Mouse (Mus musculus) layer of hippocampus, adult 2 months (tissue): Measurements from ENCODE around the gene Ubald2. TPM values are rescaled to one million over a fixed set of nuclear protein-coding genes. Genes with fewer than 3 reads are reported as not detected.
A peak's percentile ranks its signal among the peaks of the same experiment; 100 is the strongest.
"Not testable (repeated sequence)": the region's sequence is repeated elsewhere in the genome, so short reads cannot be mapped to it uniquely, and the experiment has no call there.

Source experiments
- DNase-seq, 2 experiments: peaks; one replicate each; pipeline ENCODE4 v3.0.0; 2022; ENCODE audit warnings: low spot score in 2 of 2
- H3K27ac ChIP-seq: fragments of 200-600 bp; 2 replicates; pipeline ENCODE4 v1.8.1; 2022
- H3K4me3 ChIP-seq: fragments of 200-600 bp; 2 replicates; pipeline ENCODE4 v1.8.1; 2022; ENCODE audit warnings: mild to moderate bottlenecking
- CTCF ChIP-seq: fragments of 200-600 bp; conservative IDR thresholded peaks from 2 replicates; pipeline ENCODE4 v1.8.1; 2022; ENCODE audit warnings: antibody characterized with exemption, mild to moderate bottlenecking, moderate library complexity
- total RNA-seq, 2 experiments: library from RNA; stranded (reverse); gene quantifications; 2 replicates each; pipeline ENCODE4 v1.2.3; 2021

The Ubald2 gene
- total RNA-seq, 2 experiments from 2014 or later = 32.5 to 41.9 TPM

GRCm38 (mm10) chr11:116442129-116442866 lies 8.4 kb downstream of the Ubald2 start:
- Histone ChIP-seq H3K27ac (no peak overlapping the region), H3K4me3 (no peak overlapping the region)
- TF ChIP-seq CTCF = no peak
- DNase-seq = no peak

- TF ChIP-seq CTCF = no peak
- no peak for DNase-seq
These were observed 8.9 kb downstream of the Ubald2 start for GRCm38 (mm10) chr11:116442867-116443177.

GRCm38 (mm10) chr11:116443311-116443710 lies 9.4 kb downstream of the Ubald2 start:
- Histone ChIP-seq H3K4me3 (no peak overlapping the region), H3K27ac (no peak overlapping the region)
- no peak for TF ChIP-seq CTCF
- DNase-seq = no peak

More at GRCm38 (mm10) chr11:116442867-116443177, 8.9 kb downstream of the Ubald2 start:
- Histone ChIP-seq H3K27ac (no peak overlapping the region), H3K4me3 (no peak overlapping the region)

- no peak for DNase-seq
- Histone ChIP-seq H3K27ac (no peak overlapping the region), H3K4me3 (no peak overlapping the region)
- no peak for TF ChIP-seq CTCF
These were observed 10.0 kb downstream of the Ubald2 start for GRCm38 (mm10) chr11:116443935-116444334.

GRCm38 (mm10) chr11:116445596-116446307 lies 11.9 kb downstream of the Ubald2 start:
- Histone ChIP-seq H3K27ac (no peak overlapping the region), H3K4me3 (no peak overlapping the region)
- peak; percentile 89 to 98 for DNase-seq
- peak; percentile 90 for TF ChIP-seq CTCF

GRCm38 (mm10) chr11:116446308-116446887 lies 12.5 kb downstream of the Ubald2 start:
- Histone ChIP-seq H3K4me3 (no peak overlapping the region), H3K27ac (no peak overlapping the region)
- no peak for DNase-seq
- TF ChIP-seq CTCF = no peak

- peak; percentile 19; the same call in 1 of the 2 replicates for TF ChIP-seq CTCF
- Histone ChIP-seq H3K4me3 (no peak overlapping the region), H3K27ac (no peak overlapping the region)
- no peak for DNase-seq
These were observed 13.9 kb downstream of the Ubald2 start for GRCm38 (mm10) chr11:116447822-116448221.

- no peak for DNase-seq
- no peak for TF ChIP-seq CTCF
- Histone ChIP-seq H3K27ac (no peak overlapping the region), H3K4me3 (no peak overlapping the region)
These were observed 15.4 kb downstream of the Ubald2 start for GRCm38 (mm10) chr11:116449341-116449740.

- Histone ChIP-seq H3K27ac (no peak overlapping the region), H3K4me3 (no peak overlapping the region)
- DNase-seq = no peak
- no peak for TF ChIP-seq CTCF
These were observed 20.0 kb downstream of the Ubald2 start for GRCm38 (mm10) chr11:116453889-116454288.

- no peak for TF ChIP-seq CTCF
- Histone ChIP-seq H3K27ac (no peak overlapping the region), H3K4me3 (no peak overlapping the region)
- no peak for DNase-seq
These were observed 22.3 kb downstream of the Ubald2 start for GRCm38 (mm10) chr11:116456234-116456633.

- Histone ChIP-seq H3K27ac (no peak overlapping the region), H3K4me3 (no peak overlapping the region)
- TF ChIP-seq CTCF = no peak
- no peak for DNase-seq
These were observed 25.9 kb downstream of the Ubald2 start for GRCm38 (mm10) chr11:116459786-116460185.

GRCm38 (mm10) chr11:116463338-116463737 lies 29.4 kb downstream of the Ubald2 start:
- no peak overlapping the region for H3K27ac ChIP-seq
- DNase-seq = no peak
- H3K4me3 ChIP-seq = no peak overlapping the region
- TF ChIP-seq CTCF = no peak

GRCm38 (mm10) chr11:116463833-116464232 lies 29.9 kb downstream of the Ubald2 start:
- Histone ChIP-seq H3K27ac (no peak overlapping the region), H3K4me3 (no peak overlapping the region)
- TF ChIP-seq CTCF = peak; percentile 85
- peak; percentile 82 to 91 for DNase-seq

- Histone ChIP-seq H3K27ac (no peak within 1 kb of the TSS), H3K4me3 (no peak within 1 kb of the TSS)
- no peak for DNase-seq
- TF ChIP-seq CTCF = no peak
These were observed 32.2 kb downstream of the Ubald2 start, which contains the start of gene Qrich2 for GRCm38 (mm10) chr11:116466141-116466540. TSS of gene Qrich2 (minus strand) at chr11:116466241.

GRCm38 (mm10) chr11:116468338-116468737 lies 34.4 kb downstream of the Ubald2 start:
- H3K4me3 ChIP-seq, DNase-seq, H3K27ac ChIP-seq: not testable (repeated sequence)
